Mouse (Mus musculus): ENCODE measurements around the gene Poln.

GRCm38 (mm10) chr5:34218672-34219071 lies 49.4 kb upstream of the Poln start:
- TF ChIP-seq TAL1 (IDR thresholded peaks at IDR 0.05; ENCODE audit: low read length) (no peak), GATA1 (IDR thresholded peaks at IDR 0.05; ENCODE audit: low read length) (no peak)
